Mouse (Mus musculus) cerebellum, adult 2 months (tissue): Measurements from ENCODE around the gene Nol12. TPM values are rescaled to one million over a fixed set of nuclear protein-coding genes. Genes with fewer than 3 reads are reported as not detected.

Source experiments
- DNase-seq, 2 experiments: peaks; one replicate each; pipeline ENCODE4 v3.0.0; 2021
- H3K27ac ChIP-seq: fragments of 200-500 bp; 2 replicates; pipeline ENCODE4 v1.5.1; 2012; ENCODE audit warnings: low read length, control low read depth, inconsistent platforms; ENCODE audit not compliant: insufficient read depth
- H3K27me3 ChIP-seq: fragments of 200-500 bp; 2 replicates; pipeline ENCODE4 v1.6.1; 2012; ENCODE audit warnings: inconsistent platforms, mild to moderate bottlenecking, low read length, moderate library complexity; ENCODE audit not compliant: control insufficient read depth, insufficient read depth
- H3K4me1 ChIP-seq: fragments of 200-500 bp; 2 replicates; pipeline ENCODE4 v1.6.1; 2011; ENCODE audit warnings: low read length; ENCODE audit not compliant: control insufficient read depth, insufficient read depth
- H3K4me3 ChIP-seq: fragments of 200-500 bp; replicated peaks from 2 replicates; pipeline ENCODE3; 2011; ENCODE audit warnings: mild to moderate bottlenecking, low read depth, low read length, control low read depth; ENCODE audit not compliant: insufficient read depth
- CTCF ChIP-seq: fragments of 200-500 bp; IDR thresholded peaks from 2 replicates; pipeline ENCODE4 v1.5.1; 2011; ENCODE audit warnings: low read depth, mild to moderate bottlenecking, control low read depth, low read length, moderate library complexity, borderline replicate concordance; ENCODE audit not compliant: insufficient read depth
- POLR2A ChIP-seq: fragments of 200-500 bp; IDR thresholded peaks from 2 replicates; pipeline ENCODE4 v1.6.1; 2011; ENCODE audit warnings: low read length, control low read depth, borderline replicate concordance; ENCODE audit not compliant: insufficient read depth
- WGBS: fragments of 180-500 bp; shearing (Covaris S2); methylation state at CpG from one replicate; pipeline ENCODE4 v1.1.7; 2018; 5-methylcytosine and 5-hydroxymethylcytosine counted together
- polyA plus RNA-seq: library from polyadenylated mRNA; depleted of rRNA; stranded (reverse); fragments of >200 nt; gene quantifications from 2 replicates; pipeline ENCODE4 v1.2.3, GENCODE M21; 2012

Nol12 gene
- polyA plus RNA-seq, 1 experiment = 34.4 TPM

DNA sequence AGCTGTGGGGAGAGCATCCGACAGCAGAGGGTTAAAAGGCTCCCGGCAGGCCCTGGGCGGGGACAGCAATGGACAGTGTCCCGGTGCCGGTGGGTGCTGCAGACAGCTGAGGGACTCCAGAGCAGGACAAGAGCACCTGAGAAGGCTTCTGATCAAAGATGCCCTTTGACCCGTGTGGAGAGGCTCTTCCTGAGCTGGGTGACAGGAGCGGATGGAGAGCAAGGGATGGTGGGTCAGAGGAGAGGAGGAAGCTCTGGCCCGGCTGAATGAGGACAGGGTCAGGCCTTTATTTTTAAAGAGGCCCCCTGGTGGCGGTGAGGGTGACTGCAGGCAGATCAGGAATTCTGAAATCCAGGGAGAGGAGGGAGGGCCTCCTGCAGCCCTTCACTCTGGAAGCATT, 7.9 kb downstream of the Nol12 start:
- peak; percentile 46; the same call in 1 of the 2 replicates for TF ChIP-seq POLR2A
- TF ChIP-seq CTCF = peak; percentile 76; the same call in 1 of the 2 replicates
- peak; percentile 85 to 91 for DNase-seq
- Histone ChIP-seq H3K27ac (peak overlapping the region; percentile 78), H3K27me3 (no peaks in the 10 kb centered on the region), H3K4me1 (peaks cover 2% of the 10 kb centered on the region; the same call in 1 of the 2 replicates), H3K4me3 (peak overlapping the region; percentile 74)
- 0% methylated on average over 9 of the region's 9 CpGs for WGBS

DNA sequence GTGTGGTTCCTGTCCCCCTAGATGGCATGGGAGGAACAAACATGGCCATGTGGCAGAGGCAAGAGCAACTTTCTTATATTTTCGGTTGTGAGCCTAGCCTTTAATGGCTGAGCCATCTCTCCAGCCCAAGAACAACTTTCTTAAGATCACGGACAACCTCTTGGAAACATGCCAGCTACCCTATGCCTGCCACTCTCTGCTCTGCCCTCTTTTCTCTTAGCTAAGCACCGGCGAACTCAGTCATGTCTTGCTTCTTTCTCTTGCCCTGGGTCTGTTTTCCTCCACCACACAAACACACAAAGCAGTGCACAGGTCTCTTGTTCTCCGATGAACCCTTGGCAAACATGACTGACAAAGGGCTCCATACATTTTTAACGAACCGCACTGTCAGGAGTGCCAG, 11.5 kb downstream of the Nol12 start:
- H3K4me1 ChIP-seq = 0 out of 2 replicates have a peak, but pooled peaks cover 3% of the 10 kb centered on the region
- no peaks in the 10 kb centered on the region for H3K27me3 ChIP-seq
- no peak for DNase-seq
- no peak overlapping the region for H3K27ac ChIP-seq
- TF ChIP-seq POLR2A = no peak
- no peak for TF ChIP-seq CTCF
- no peak overlapping the region for H3K4me3 ChIP-seq
- WGBS = 32% methylated on average over 7 of the region's 7 CpGs

- DNase-seq = peak; percentile 88 to 96
- TF ChIP-seq CTCF = no peak
- TF ChIP-seq POLR2A = peak; percentile 65; the same call in 1 of the 2 replicates
- no peaks in the 10 kb centered on the region for H3K27me3 ChIP-seq
- 0 out of 2 replicates have a peak, but pooled peaks cover 3% of the 10 kb centered on the region for H3K4me1 ChIP-seq
- peak within 1 kb of the TSS; percentile 31 for H3K27ac ChIP-seq
- peak within 1 kb of the TSS; percentile 77 for H3K4me3 ChIP-seq
- 0% methylated on average over 24 of the region's 24 CpGs for WGBS
Observed at GRCm38 (mm10) chr15:78947657-78948056, 12.9 kb downstream of the Nol12 start, which contains the start of gene Triobp. Triobp (plus strand) TSS chr15:78947724.

- TF ChIP-seq POLR2A (no peak), CTCF (no peak)
- H3K27ac ChIP-seq = peak overlapping the region; percentile 31
- no peaks in the 10 kb centered on the region for H3K27me3 ChIP-seq
- 1% methylated on average over 11 of the region's 11 CpGs for WGBS
- peak overlapping the region; percentile 77 for H3K4me3 ChIP-seq
- DNase-seq = peak in 1 of 2 experiments; percentile 38
- 0 out of 2 replicates have a peak, but pooled peaks cover 3% of the 10 kb centered on the region for H3K4me1 ChIP-seq
Observed at GRCm38 (mm10) chr15:78948152-78948725, 13.5 kb downstream of the Nol12 start.

DNA sequence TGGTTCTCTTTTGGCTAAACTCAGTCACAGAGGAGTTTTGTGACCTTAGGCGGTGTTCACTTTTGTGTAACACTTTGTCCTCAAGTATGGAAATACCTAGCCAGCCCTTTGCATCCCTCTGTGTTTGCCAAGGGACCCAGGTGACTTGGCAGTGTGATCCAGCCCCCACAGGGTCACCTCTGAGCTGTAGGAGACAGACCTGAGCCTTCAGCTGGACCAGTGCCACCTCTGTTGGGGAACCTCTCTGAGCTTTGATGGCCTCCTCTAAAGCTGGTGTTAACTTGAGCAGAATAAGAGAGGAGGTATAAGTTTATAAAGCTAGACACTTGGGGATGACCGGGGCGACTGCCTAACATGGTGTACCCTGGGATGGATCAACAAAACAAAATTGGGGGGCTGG, 14.2 kb downstream of the Nol12 start:
- no peak overlapping the region for H3K27ac ChIP-seq
- H3K27me3 ChIP-seq = no peaks in the 10 kb centered on the region
- DNase-seq = peak in 1 of 2 experiments; percentile 45
- 0 out of 2 replicates have a peak, but pooled peaks cover 3% of the 10 kb centered on the region for H3K4me1 ChIP-seq
- TF ChIP-seq CTCF = no peak
- no peak for TF ChIP-seq POLR2A
- 96% methylated on average over 3 of the region's 3 CpGs for WGBS
- H3K4me3 ChIP-seq = no peak overlapping the region

- TF ChIP-seq POLR2A = no peak
- no peak for TF ChIP-seq CTCF
- Histone ChIP-seq H3K27ac (no peak overlapping the region), H3K27me3 (no peaks in the 10 kb centered on the region), H3K4me3 (no peak overlapping the region), H3K4me1 (peaks cover 5% of the 10 kb centered on the region; the same call in 1 of the 2 replicates)
- DNase-seq = no peak
- WGBS = 70% methylated on average over 3 of the region's 3 CpGs
Observed at GRCm38 (mm10) chr15:78955663-78956062, 20.9 kb downstream of the Nol12 start.

- peaks cover 3% of the 10 kb centered on the region; the same call in 1 of the 2 replicates for H3K4me1 ChIP-seq
- TF ChIP-seq CTCF (peak; percentile 26; the same call in 1 of the 2 replicates), POLR2A (no peak)
- WGBS = 95% methylated on average over 4 of the region's 4 CpGs
- H3K27me3 ChIP-seq = no peaks in the 10 kb centered on the region
- peak in 1 of 2 experiments; percentile 45 for DNase-seq
- no peak overlapping the region for H3K27ac ChIP-seq
- H3K4me3 ChIP-seq = no peak overlapping the region
Observed at GRCm38 (mm10) chr15:78956351-78956750, 21.6 kb downstream of the Nol12 start.

GRCm38 (mm10) chr15:78957021-78957420, 22.3 kb downstream of the Nol12 start:
- 81% methylated on average over 15 of the region's 15 CpGs for WGBS
- Histone ChIP-seq H3K27me3 (no peaks in the 10 kb centered on the region), H3K27ac (no peak overlapping the region), H3K4me3 (no peak overlapping the region), H3K4me1 (peaks cover 3% of the 10 kb centered on the region; the same call in 1 of the 2 replicates)
- TF ChIP-seq CTCF = no peak
- no peak for TF ChIP-seq POLR2A
- no peak for DNase-seq
